Mouse (Mus musculus): ENCODE measurements around the gene Serping1. TPM values are rescaled to one million over a fixed set of nuclear protein-coding genes. Genes with fewer than 3 reads are reported as not detected.
A peak's percentile ranks its signal among the peaks of the same experiment; 100 is the strongest.

Serping1 gene
- total RNA-seq, 2 experiments from 2014 or later: 58.8 to 72.1 TPM

DNA sequence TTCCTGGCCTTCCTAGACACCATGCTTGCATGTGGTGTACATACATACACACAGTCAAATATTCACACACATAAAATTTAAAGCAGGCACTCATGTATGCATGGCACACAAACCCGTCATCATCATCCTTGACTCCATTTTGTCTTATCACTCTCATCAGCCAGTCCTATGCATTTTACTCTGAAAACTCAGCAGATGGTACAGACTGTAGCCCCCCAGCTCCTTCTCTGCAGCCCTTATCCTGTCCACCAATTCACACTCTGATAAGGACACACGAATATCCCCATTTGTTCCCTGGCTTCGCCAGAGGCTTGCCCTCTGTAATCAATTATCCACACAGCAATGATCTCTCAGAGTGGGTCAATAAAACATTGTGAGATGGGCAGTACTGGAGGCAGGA lies 54.1 kb downstream of the Serping1 start:
- intact Hi-C loops (cut with DNase I): no loop called here

DNA sequence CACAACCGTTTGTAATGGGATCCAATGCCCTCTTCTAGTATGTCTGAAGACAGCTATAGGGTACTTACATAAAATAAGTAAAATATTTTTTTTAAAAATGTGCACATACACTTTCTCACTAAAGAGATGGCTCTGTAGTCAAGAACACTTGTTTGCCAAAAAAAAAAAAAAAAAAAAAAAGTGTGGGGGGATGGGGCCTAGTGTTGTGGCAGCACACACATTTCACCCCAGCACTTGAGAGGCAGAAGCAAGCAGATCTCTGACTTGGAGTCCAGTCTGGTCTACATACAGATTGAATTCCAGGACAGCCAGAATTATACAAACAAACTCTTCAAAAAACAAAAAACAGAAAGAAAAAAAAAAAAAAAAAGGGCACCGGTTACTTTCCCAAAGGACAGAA lies 54.5 kb downstream of the Serping1 start:
- DNase-seq: no peak
- intact Hi-C loops (cut with DNase I): no loop called here

More for the DNA sequence above, 54.1 kb downstream of the Serping1 start:
- DNase-seq: no peak

DNA sequence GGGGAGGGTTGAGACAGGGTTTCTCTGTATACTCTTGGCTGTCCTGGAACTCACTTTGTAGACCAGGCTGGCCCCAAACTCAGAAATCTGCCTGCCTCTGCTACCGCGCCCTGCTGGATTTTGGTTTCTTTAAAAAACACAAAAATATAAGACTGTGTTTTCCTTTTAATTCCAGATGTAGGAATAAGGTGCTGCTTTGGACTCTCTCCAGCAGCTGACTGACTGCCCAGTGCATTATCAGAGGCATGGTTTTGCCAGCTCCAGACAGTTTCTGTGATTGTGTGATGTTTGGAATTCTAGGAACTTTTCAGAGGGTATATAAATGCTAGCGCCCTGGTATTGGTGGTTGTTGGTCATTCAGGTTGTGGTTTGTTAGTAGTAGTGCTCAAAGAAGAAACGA lies 57.9 kb downstream of the Serping1 start:
- DNase-seq: no peak
- intact Hi-C loops (cut with DNase I): no loop called here

DNA sequence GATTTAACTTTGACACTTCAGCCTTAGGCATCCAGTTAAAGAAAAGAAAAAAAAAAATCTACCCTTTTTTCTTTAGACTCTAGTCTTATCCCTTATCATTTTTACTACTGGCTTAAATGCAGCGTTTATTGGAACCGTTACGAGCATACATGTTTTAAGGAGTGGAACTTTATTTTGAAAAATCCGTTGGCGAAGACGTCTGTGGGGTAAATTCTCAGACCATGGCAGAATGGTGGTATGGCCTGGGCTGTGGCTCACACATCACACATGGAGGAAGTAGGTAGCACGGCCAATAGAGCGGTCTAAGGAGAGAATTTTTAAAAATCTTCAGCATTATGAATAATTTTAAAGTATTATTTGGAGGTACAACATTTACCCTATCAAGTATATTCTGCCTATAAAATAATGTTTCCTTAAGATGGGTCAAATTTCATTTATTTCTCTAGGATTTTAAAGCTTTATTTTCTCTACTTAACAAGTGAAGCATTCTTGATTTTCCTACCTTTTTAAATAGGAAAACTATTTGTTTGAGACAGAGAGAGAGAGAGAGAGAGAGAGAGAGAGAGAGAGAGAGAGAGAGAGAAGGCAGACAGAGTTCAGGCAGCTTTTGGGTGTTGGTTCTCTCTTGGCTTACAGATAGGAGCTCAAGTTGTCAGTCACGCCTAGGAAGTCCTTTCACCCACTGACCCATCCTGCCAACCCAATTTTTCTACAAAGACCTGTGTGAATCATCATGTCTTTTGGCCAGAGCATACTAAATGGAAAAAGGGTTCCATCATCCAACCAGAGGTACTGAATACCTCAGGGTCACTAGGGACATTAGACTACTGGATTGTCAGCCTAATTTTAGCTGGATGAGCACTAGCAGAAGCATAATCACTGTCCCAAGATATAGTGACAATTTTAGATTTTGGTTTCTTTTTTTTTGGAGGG lies 58.6 kb downstream of the Serping1 start:
- DNase-seq: no peak
- intact Hi-C loops (cut with DNase I): no loop called here

DNA sequence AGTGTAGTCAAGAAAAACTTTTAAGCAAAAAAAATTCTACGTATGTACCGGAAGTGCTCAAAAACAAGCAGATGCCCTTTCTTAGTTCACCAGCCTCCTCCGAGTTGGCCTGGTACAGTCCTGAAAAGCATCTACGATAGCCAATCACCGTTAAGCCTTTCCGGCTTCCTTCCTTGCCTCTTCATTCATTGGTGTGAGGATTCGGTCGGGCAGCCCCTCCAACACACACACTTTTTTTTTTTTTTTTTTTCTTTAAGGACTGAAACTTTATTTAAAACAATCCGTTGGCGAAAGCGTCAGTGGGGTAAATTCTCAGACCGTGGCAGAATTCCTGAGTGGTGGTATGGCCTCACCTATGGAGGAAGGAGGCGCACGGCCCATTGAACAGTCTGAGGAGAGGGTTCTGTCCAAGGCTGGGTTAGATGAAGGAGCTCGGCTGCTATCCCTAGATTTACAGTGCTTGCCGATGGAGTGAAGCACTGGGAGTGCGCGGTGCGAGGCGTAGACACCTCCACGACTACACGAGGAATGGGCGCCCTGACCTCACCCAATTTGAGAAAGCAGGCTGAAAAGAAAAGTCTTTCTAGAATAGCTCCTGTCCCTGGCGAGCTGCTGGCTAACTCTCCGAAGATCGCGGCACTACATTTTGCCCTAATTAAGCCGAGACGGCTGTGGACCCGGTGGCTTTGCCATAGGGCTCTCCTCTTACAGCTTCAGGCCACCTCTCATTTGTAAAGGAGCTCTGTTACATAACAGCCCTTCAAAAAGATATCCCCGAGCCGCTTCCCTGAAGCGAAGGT lies 59.5 kb downstream of the Serping1 start:
- intact Hi-C loops (cut with DNase I): no loop called here
- peak; percentile 60 to 64 for DNase-seq

Small RNAs within 50 kb of the gene (microRNA-seq; reads per million reads assigned to microRNA genes)
- gene Mir130a: 2,535 to 5,055 reads per million in 2 experiments

Other genes with a start within 250 kb of the Serping1 start
- gene Ctnnd1, start 124.7 kb downstream of the Serping1 start, total RNA-seq (2021): 100 to 1,000 TPM in 1 of 2 experiments, 10 to 100 TPM in 1; 92.4 to 107 TPM
- not detected for gene Btbd18, start 116.4 kb downstream of the Serping1 start, total RNA-seq (2021)
- gene Selenoh, start 104.7 kb downstream of the Serping1 start, total RNA-seq (2021): 10 to 100 TPM; 31.4 to 32.8 TPM
- 10 to 100 TPM in 1 of 2 experiments, 1 to 10 TPM in 1; 4.3 to 11.7 TPM for gene Gm28635, start 97.4 kb downstream of the Serping1 start, total RNA-seq (2021)
- gene Med19, start 97.0 kb downstream of the Serping1 start, total RNA-seq (2021): 10 to 100 TPM; 13.9 to 15.0 TPM
- gene Tmx2, start 96.3 kb downstream of the Serping1 start, total RNA-seq (2021): 100 to 1,000 TPM; 109 to 113 TPM
- gene Zdhhc5, start 60.3 kb downstream of the Serping1 start, total RNA-seq (2021): 10 to 100 TPM; 57.7 to 62.4 TPM
- 1 to 10 TPM; 4.9 to 5.8 TPM for gene Clp1, start 48.1 kb downstream of the Serping1 start, total RNA-seq (2021)
- 1 to 10 TPM in 1 of 2 experiments, under 1 TPM in 1; 0.93 to 1.3 TPM for gene Ypel4, start 41.4 kb downstream of the Serping1 start, total RNA-seq (2021)
- gene Gm19426, start 31.8 kb downstream of the Serping1 start, total RNA-seq (2021): 1 to 10 TPM; 1.6 to 2.2 TPM
- gene Ube2l6, start 23.4 kb upstream of the Serping1 start, total RNA-seq (2021): 10 to 100 TPM; 67.6 to 87.8 TPM
- gene Smtnl1, start 47.2 kb upstream of the Serping1 start, total RNA-seq (2021): under 1 TPM in 1 of 2 experiments, not detected in 1; 0.14 TPM
- gene Timm10, start 51.6 kb upstream of the Serping1 start, total RNA-seq (2021): 100 to 1,000 TPM in 1 of 2 experiments, 10 to 100 TPM in 1; 78.1 to 101 TPM
- 1 to 10 TPM; 2.9 to 3.6 TPM for gene Slc43a1, start 63.4 kb upstream of the Serping1 start, total RNA-seq (2021)
- 1 to 10 TPM; 4.7 to 4.9 TPM for gene Rtn4rl2, start 111.3 kb upstream of the Serping1 start, total RNA-seq (2021)
- 100 to 1,000 TPM; 101 to 105 TPM for gene Slc43a3, start 161.1 kb upstream of the Serping1 start, total RNA-seq (2021)
- not detected for gene Prg2, start 205.0 kb upstream of the Serping1 start, total RNA-seq (2021)
- not detected for gene Prg3, start 212.8 kb upstream of the Serping1 start, total RNA-seq (2021)

Measured in heart, postnatal 14 days (tissue).